Mouse (Mus musculus) intestine, embryonic 15.5 days (tissue): Measurements from ENCODE around the gene Sowahb. TPM values are rescaled to one million over a fixed set of nuclear protein-coding genes. Genes with fewer than 3 reads are reported as not detected.
A peak's percentile ranks its signal among the peaks of the same experiment; 100 is the strongest.

Experiments used
- ATAC-seq: fragments of 200-750 bp; cut with Nextera tagmentation; 2 replicates; pipeline ENCODE4 v1.8.0; 2017; ENCODE audit warnings: moderate TSS enrichment, moderate library complexity
- H3K27ac ChIP-seq: fragments of 300-500 bp; sonication (generic); 2 replicates; pipeline ENCODE4 v1.5.1; 2015; ENCODE audit warnings: mild to moderate bottlenecking, inconsistent platforms
- H3K27me3 ChIP-seq: fragments of 300-500 bp; sonication (generic); replicated peaks from 2 replicates; pipeline ENCODE4 v1.6.1; 2015; ENCODE audit warnings: inconsistent platforms
- H3K36me3 ChIP-seq: fragments of 300-500 bp; sonication (generic); 2 replicates; pipeline ENCODE4 v1.6.1; 2015; ENCODE audit warnings: inconsistent platforms
- H3K4me1 ChIP-seq: fragments of 300-500 bp; sonication (generic); replicated peaks from 2 replicates; pipeline ENCODE4 v1.6.1; 2015; ENCODE audit warnings: inconsistent platforms
- H3K4me2 ChIP-seq: fragments of 300-500 bp; sonication (generic); replicated peaks from 2 replicates; pipeline ENCODE4 v1.6.1; 2015; ENCODE audit warnings: mild to moderate bottlenecking, inconsistent platforms
- H3K4me3 ChIP-seq: fragments of 300-500 bp; sonication (generic); replicated peaks from 2 replicates; pipeline ENCODE4 v1.5.1; 2015; ENCODE audit warnings: inconsistent platforms
- H3K9ac ChIP-seq: fragments of 300-500 bp; sonication (generic); 2 replicates; pipeline ENCODE4 v1.6.1; 2015; ENCODE audit warnings: inconsistent platforms
- H3K9me3 ChIP-seq: fragments of 300-500 bp; sonication (generic); 2 replicates; pipeline ENCODE4 v1.6.1; 2016; ENCODE audit warnings: inconsistent platforms
- WGBS: fragments of 180-500 bp; shearing (Covaris S2); methylation state at CpG from one replicate; pipeline ENCODE4 v1.1.7; 2015; 5-methylcytosine and 5-hydroxymethylcytosine counted together
- polyA plus RNA-seq: library from polyadenylated mRNA; unstranded; fragments of >200 nt; fragmentation: Nextera tagmentation; extraction: Ambion mirVana; gene quantifications from 2 replicates; pipeline ENCODE4 v1.2.1, GENCODE M21; 2015

Sowahb gene
- polyA plus RNA-seq, 1 experiment from 2014 or later, result 5.8 TPM

DNA sequence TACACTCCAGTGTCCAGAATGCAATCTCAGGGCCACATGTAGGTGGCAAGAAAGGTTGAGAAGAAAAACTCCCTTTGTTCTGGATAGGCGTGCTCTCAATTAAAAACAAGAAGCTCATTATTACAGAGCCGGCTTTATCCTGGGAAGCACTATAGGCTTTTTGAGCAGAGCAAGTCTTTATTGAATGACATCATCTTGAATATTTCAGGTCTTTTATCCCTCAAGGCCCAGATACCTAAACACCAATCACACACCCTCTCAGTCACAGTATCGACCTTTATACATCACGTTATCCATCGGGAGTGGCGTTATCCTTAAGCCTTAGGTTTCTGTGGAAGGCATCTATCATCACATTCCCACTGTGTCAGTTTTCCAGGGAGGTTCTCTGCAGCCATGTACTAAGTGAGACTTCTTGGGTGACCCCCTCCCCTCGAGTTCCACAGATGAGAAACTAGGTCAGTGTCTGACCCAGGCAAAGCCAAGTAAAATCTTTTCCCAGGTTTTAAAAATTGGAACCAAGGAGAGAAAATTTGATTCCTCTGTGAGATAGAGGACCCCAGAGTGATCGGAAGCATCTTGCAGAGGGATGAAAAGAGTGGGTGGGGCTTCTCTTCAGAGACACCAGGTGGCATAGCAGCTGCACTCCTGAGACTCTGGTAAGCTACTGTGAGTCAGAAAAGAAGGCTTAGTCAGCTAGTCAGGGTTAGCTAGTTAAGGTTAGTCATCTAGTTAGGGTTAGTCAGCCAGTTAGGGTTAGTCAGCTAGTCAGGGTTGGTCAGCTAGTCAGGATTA is 9.0 kb upstream of the Sowahb start:
- H3K4me3 ChIP-seq, result no peak overlapping the region
- H3K4me2 ChIP-seq, result no peak overlapping the region
- H3K9me3 ChIP-seq, result no peaks in the 10 kb centered on the region
- H3K36me3 ChIP-seq, result no peaks in the 10 kb centered on the region
- ATAC-seq, result no peak
- no peaks in the 10 kb centered on the region for H3K4me1 ChIP-seq
- H3K27ac ChIP-seq, result no peak overlapping the region
- H3K27me3 ChIP-seq, result 0 out of 2 replicates have a peak, but pooled peaks cover under 1% of the 10 kb centered on the region
- no peak overlapping the region for H3K9ac ChIP-seq
- 58% methylated on average over 8 of the region's 8 CpGs for WGBS

DNA sequence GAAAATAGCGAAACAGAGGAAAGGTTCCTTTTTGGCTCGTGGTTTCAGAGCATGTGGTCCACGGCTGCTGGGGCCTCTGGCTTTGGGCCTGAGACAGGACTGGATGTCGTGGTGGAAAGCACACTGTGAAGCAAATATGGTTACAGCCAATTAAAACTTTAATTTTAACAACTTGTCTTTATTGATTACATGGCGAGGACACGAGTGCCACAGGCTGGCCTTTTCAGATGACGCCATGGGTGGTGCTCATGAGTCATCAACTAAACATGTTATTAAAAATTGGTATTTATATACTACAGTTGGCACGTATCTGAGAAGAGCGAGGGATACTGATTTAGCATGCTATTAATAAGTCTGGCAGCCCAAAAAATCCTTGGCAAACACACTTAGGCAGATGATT is 7.1 kb upstream of the Sowahb start:
- WGBS, result 75% methylated on average over 9 of the region's 9 CpGs
- no peak overlapping the region for H3K4me3 ChIP-seq
- H3K27ac ChIP-seq, result no peak overlapping the region

DNA sequence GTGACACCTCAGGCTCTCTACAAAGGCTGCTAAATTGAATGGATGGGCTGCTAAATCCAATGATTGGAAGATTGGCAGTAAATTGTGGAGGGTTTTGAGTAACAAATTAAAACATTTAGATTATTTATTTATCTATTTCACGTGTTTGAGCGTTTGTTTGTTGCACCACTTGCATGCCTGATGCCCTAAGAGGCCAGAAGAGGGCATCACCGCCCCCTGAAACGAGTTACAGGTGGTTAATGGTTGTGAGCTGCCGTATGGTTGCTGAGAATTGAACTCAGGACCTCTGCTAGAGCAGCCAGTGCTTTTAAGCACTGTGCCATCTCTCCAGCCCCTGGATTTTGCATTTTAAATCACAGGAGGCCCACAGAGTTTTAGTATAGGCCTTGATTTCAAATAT is 6.2 kb upstream of the Sowahb start:
- WGBS, result 49% methylated on average over 5 of the region's 5 CpGs
- no peaks in the 10 kb centered on the region for H3K9me3 ChIP-seq

More for the DNA sequence above, 7.1 kb upstream of the Sowahb start:
- H3K36me3 ChIP-seq, result no peaks in the 10 kb centered on the region
- no peaks in the 10 kb centered on the region for H3K4me1 ChIP-seq
- H3K4me2 ChIP-seq, result no peak overlapping the region
- ATAC-seq, result no peak
- H3K9ac ChIP-seq, result no peak overlapping the region
- 0 out of 2 replicates have a peak, but pooled peaks cover 3% of the 10 kb centered on the region for H3K27me3 ChIP-seq
- no peaks in the 10 kb centered on the region for H3K9me3 ChIP-seq

DNA sequence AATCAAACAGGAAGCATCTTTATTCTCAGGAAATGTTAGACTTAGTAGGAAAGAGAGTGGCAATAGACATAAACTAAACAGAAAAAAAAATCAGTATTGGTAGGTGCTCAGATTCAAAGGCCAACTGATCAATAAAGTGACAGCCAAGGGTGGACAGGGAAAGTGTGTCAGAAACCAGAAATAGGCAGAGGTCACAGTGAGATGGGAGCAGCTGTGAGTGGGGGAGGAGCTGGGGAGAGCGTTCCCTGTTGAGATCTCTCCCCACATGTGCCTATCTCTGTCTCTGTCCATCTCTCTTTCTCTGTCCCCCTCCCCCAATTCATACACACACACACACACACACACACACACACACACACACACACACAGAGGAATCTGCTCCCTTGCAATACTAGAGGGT is 5.1 kb upstream of the Sowahb start:
- WGBS, result 69% methylated on average over 1 of the region's 1 CpGs

More for the DNA sequence above, 6.2 kb upstream of the Sowahb start:
- Histone ChIP-seq H3K4me3 (no peak overlapping the region), H3K9ac (no peak overlapping the region), H3K4me1 (no peaks in the 10 kb centered on the region), H3K4me2 (no peak overlapping the region), H3K27me3 (peaks cover 6% of the 10 kb centered on the region; the same call in 1 of the 2 replicates), H3K36me3 (no peaks in the 10 kb centered on the region), H3K27ac (no peak overlapping the region)
- ATAC-seq, result no peak

DNA sequence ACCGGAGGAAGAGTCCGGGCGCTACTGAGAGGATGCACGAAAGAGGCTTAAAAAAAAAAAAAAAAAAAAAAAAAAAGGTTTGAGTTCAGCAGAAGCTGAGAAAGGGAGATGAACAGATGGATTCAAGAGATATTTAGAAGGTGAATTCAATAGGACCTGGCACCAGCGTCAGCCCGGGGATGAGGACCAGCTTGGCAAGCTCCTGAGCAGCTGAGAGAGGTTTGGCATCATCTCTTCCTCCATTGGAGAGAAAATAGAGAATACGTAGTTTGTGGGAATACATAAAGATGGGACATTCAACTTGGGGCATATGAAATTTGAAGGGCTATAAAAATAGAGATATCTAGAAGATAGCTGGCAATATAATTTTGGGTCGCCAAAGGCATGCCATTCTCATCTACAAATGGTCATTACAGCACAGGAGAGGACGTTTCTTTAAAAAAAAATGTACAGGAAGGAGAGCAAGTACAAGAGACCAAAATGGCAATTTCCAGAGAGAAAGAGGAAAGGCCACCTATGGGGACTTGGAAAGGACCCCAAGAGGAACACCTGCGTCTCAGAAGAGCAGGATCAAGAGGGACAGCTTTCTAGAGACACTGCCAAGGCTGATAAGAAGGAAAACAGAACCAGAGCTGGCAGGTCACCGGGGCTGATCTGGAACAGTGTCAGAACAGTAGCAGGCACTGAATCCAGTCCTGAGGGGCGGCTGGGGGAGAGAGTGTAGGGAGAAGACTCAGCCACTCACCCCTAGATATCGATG is 3.8 kb upstream of the Sowahb start:
- Histone ChIP-seq H3K4me2 (no peak overlapping the region), H3K27me3 (peaks cover 20% of the 10 kb centered on the region; the same call in 1 of the 2 replicates), H3K4me3 (no peak overlapping the region), H3K36me3 (no peaks in the 10 kb centered on the region), H3K27ac (no peak overlapping the region), H3K9ac (no peak overlapping the region), H3K9me3 (no peaks in the 10 kb centered on the region), H3K4me1 (peaks cover 16% of the 10 kb centered on the region)
- 72% methylated on average over 13 of the region's 13 CpGs for WGBS
- ATAC-seq, result no peak

More for the DNA sequence above, 5.1 kb upstream of the Sowahb start:
- Histone ChIP-seq H3K4me2 (no peak overlapping the region), H3K27me3 (peaks cover 8% of the 10 kb centered on the region; the same call in 1 of the 2 replicates), H3K9ac (no peak overlapping the region), H3K9me3 (no peaks in the 10 kb centered on the region), H3K27ac (no peak overlapping the region), H3K4me3 (no peak overlapping the region), H3K36me3 (no peaks in the 10 kb centered on the region), H3K4me1 (peaks cover 5% of the 10 kb centered on the region)
- no peak for ATAC-seq

DNA sequence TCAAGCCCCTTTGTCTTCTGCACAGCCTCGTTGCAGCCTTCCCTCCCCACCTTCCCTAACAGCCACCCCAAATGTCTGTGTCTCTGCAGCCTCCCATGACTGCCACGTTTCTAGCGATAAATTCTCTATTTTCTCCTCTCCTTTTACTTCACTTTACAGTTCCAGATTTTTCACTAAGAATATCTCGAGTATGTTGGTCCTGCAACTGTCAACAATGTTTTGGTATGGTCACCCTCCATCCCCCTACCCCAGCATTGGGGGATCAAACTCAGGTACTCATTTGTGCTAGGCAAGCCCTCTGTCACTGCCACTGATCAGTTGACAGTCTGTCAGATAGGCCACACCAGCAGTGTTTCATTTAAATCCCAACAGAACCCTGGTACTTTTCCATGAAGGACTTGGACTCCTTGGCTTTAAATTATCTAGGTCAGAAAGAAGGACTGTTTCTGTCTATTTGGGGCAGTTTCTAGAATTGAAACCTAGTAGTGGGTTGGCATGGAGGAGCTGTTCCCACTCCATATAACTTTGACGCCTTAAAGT is 1.6 kb upstream of the Sowahb start:
- Histone ChIP-seq H3K27ac (no peak overlapping the region), H3K36me3 (no peaks in the 10 kb centered on the region), H3K4me3 (no peak overlapping the region), H3K9ac (no peak overlapping the region), H3K27me3 (peaks cover 31% of the 10 kb centered on the region), H3K4me1 (peaks cover 20% of the 10 kb centered on the region), H3K9me3 (no peaks in the 10 kb centered on the region), H3K4me2 (peak overlapping the region; percentile 94; the same call in 1 of the 2 replicates)
- ATAC-seq, result no peak
- 46% methylated on average over 5 of the region's 5 CpGs for WGBS

DNA sequence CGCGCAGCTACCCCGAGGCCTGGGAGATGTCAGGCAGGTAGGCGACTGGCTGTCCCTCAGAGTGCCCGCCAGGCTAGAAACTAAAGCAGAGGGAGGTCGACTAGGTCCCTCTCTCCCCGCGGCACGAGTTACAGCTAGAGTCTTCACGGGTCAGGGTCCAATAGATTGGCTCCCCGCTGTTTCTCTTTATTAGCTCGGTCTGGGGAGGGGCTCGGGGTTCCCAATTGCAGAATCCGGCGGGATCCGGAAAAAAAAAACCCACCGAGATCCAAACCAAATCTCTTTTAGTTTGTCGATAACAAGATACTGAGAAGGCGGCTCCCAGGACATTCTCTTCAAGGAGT is 521 bp upstream of the Sowahb start:
- 2% methylated on average over 18 of the region's 19 CpGs for WGBS
- Histone ChIP-seq H3K4me3 (peak overlapping the region; percentile 57), H3K4me1 (peaks cover 20% of the 10 kb centered on the region), H3K27me3 (peaks cover 31% of the 10 kb centered on the region), H3K9me3 (no peaks in the 10 kb centered on the region), H3K27ac (peak overlapping the region; percentile 58), H3K4me2 (peak overlapping the region; percentile 94), H3K36me3 (no peaks in the 10 kb centered on the region), H3K9ac (peak overlapping the region; percentile 59)
- ATAC-seq, result peak; percentile 70

DNA sequence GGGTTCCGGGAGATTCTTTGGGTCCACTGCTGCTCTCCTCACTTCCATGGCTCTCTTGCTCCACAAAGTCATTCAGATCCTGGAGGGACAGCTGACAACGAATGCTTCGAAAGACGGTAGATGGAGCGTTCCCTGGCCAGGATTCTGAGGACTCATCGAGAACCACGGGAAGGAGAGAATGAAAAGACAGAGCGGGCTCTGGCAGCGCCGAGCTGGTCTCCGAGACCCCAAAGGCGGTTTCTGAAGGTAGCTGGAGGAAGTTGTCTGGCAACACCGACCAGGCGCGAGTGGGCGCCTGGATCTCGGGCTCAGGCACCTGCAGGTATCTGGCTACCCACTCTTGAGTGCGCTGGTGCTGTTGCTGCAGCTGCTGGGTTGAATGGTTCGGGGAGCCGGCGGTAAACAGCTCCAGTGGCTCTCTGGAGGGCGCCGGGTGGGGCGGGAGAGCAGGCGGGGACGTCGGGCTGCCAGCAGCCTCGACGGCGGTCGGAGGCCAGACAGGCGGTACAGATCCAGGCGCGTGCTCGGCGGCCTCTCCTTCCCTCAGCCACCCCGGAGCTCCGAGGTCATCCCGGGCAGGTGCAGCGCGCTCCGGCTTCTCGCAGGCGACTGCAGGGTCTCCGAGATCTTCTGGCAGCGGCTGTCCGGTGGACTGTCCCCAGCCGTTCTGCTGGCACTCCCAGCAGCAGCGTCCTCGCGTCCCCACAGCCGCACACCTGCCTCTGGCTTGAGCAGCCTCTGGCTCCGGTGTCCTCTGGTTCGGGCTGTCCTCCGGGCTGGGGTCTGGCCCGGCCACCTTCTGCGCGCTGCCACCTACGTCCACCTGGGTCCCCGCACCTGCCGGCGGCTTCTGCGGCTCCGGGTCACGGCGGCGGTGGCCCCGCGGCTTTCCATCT is 886 bp downstream of the Sowahb start:
- Histone ChIP-seq H3K4me1 (peaks cover 20% of the 10 kb centered on the region), H3K27ac (no peak overlapping the region), H3K4me2 (peak overlapping the region; percentile 94), H3K4me3 (peak overlapping the region; percentile 57), H3K36me3 (no peaks in the 10 kb centered on the region), H3K27me3 (peaks cover 31% of the 10 kb centered on the region), H3K9me3 (no peaks in the 10 kb centered on the region), H3K9ac (peak overlapping the region; percentile 59)
- ATAC-seq, result peak; percentile 14
- WGBS, result 4% methylated on average over 69 of the region's 69 CpGs

DNA sequence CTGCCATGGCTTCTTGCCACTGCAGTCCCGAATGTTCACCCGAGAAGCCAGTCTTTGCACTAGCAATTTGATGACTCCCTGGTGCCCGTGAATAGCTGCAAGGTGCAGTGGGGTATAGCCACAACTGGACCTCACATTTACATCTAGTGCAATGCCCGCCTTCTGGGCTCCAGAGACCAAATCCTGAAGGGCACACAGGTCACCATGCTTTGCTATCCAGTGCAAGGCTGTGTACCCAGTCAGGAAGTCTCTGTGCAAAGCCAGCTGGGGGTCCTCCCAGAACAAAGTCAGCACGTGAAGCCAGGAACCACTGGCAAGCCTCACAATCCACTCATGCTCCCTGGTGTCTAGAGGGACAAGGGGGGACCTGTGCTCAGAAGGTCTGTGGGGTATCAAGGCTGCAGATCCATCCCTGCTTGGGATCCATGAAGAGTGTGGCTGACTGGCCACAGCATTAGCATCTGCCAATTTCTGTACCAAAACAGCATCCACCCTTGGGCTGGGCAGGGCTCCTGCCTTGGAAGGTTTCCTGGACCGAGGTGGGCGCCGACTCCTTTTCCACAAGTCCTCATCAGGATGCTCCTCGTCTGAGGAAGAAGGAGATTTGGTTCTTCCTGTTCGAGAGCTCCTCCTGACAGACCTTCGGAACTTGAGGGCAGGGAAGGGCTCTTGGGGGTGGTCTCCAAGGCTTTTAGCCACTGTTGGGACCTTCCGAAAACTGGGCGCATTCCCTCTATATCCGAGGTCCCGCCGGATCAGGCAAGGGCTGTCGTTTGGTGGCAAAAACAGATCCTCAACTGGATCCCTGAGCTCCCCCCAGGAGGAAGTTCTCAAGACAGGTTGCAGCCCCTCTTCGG is 1.8 kb downstream of the Sowahb start:
- WGBS, result 52% methylated on average over 18 of the region's 18 CpGs
- no peak overlapping the region for H3K27ac ChIP-seq

DNA sequence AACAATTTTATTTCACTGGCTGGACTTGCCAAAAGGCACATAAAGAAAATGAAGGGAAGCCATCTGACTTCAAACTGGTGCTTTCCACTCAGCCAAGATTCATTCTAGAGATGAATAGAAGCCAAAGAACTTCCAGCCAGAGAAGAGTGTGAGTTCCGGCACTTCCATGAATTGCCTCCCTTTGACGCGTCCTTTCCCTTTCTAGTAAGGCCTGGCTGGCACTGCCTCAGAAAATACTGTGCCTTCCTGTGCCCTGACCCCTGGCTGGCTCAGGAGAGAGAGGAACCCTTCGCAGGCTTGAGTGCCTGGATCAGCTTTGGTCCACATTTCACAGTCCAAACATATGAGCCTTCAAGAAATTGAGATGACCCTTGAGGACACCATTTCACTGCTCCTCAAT is 2.8 kb downstream of the Sowahb start:
- H3K27me3 ChIP-seq, result peaks cover 28% of the 10 kb centered on the region

More for the DNA sequence above, 1.8 kb downstream of the Sowahb start:
- Histone ChIP-seq H3K36me3 (no peaks in the 10 kb centered on the region), H3K4me1 (peaks cover 20% of the 10 kb centered on the region), H3K4me3 (peak overlapping the region; percentile 57), H3K27me3 (peaks cover 28% of the 10 kb centered on the region), H3K9me3 (no peaks in the 10 kb centered on the region), H3K9ac (no peak overlapping the region), H3K4me2 (peak overlapping the region; percentile 94)
- no peak for ATAC-seq

DNA sequence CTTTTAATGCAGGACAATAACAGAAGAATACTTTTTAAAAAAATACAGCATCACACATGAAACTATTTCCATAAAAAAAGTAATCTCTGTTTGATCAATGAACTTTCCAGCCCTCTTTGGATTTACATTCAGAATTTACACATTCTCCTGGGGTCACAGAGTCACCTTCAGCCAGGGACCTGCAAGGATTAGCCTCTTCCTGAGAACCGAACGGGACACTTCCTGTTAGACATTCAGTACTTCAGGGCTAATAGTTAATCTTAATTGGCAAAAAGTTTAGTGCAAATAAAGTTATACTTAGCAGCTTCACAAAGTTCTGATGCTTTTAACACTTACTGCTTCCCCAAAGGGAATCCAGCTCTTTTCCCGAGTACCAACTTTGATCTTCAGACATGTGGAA is 3.5 kb downstream of the Sowahb start:
- no peaks in the 10 kb centered on the region for H3K36me3 ChIP-seq
- no peak overlapping the region for H3K4me2 ChIP-seq
- no peak overlapping the region for H3K9ac ChIP-seq
- H3K27me3 ChIP-seq, result peaks cover 25% of the 10 kb centered on the region
- H3K4me3 ChIP-seq, result no peak overlapping the region
- no peak overlapping the region for H3K27ac ChIP-seq
- H3K4me1 ChIP-seq, result peaks cover 32% of the 10 kb centered on the region
- no peaks in the 10 kb centered on the region for H3K9me3 ChIP-seq
- WGBS, result 46% methylated on average over 3 of the region's 3 CpGs
- ATAC-seq, result no peak

More for the DNA sequence above, 2.8 kb downstream of the Sowahb start:
- peaks cover 27% of the 10 kb centered on the region for H3K4me1 ChIP-seq
- no peak overlapping the region for H3K4me2 ChIP-seq
- no peaks in the 10 kb centered on the region for H3K36me3 ChIP-seq
- H3K9ac ChIP-seq, result no peak overlapping the region
- 78% methylated on average over 4 of the region's 4 CpGs for WGBS
- no peak overlapping the region for H3K4me3 ChIP-seq
- ATAC-seq, result no peak
- no peaks in the 10 kb centered on the region for H3K9me3 ChIP-seq
- H3K27ac ChIP-seq, result no peak overlapping the region
